Mouse (Mus musculus): ENCODE data around the gene Tfdp2. TPM values are rescaled to one million over a fixed set of nuclear protein-coding genes. Genes with fewer than 3 reads are reported as not detected.

The Tfdp2 gene
- polyA plus RNA-seq, 1 experiment from 2014 or later: 20.3 TPM

GRCm38 (mm10) chr9:96266793-96267558 is 70.9 kb downstream of the Tfdp2 start:
- no peak overlapping the region for H3K4me3 ChIP-seq (ENCODE audit: low read depth, low read length)
- no peaks in the 10 kb centered on the region for H3K36me3 ChIP-seq (ENCODE audit: control insufficient read depth, insufficient read depth, low read length)
- ATAC-seq (ENCODE audit: low read depth): no peak

GRCm38 (mm10) chr9:96267559-96267948 is 71.5 kb downstream of the Tfdp2 start:
- Histone ChIP-seq H3K4me2 (ENCODE audit: low read depth, low read length) (no peak overlapping the region), H3K27ac (ENCODE audit: low read depth, low read length) (no peak overlapping the region), H3K9ac (replicated peaks; ENCODE audit: low read depth, low read length) (no peak overlapping the region), H3K9me3 (ENCODE audit: control insufficient read depth, low read length) (no peaks in the 10 kb centered on the region), H3K4me1 (ENCODE audit: control insufficient read depth, insufficient read depth, low read length) (no peaks in the 10 kb centered on the region), H3K4me3 (ENCODE audit: low read depth, low read length) (no peak overlapping the region), H3K27me3 (ENCODE audit: control insufficient read depth, insufficient read depth, low read length) (no peaks in the 10 kb centered on the region), H3K36me3 (ENCODE audit: control insufficient read depth, insufficient read depth, low read length) (no peaks in the 10 kb centered on the region)
- 81% methylated on average over 1 of the region's 1 CpGs for WGBS
- ATAC-seq (ENCODE audit: low read depth): no peak

More at GRCm38 (mm10) chr9:96266793-96267558, 70.9 kb downstream of the Tfdp2 start:
- Histone ChIP-seq H3K4me2 (ENCODE audit: low read depth, low read length) (no peak overlapping the region), H3K4me1 (ENCODE audit: control insufficient read depth, insufficient read depth, low read length) (no peaks in the 10 kb centered on the region), H3K27me3 (ENCODE audit: control insufficient read depth, insufficient read depth, low read length) (no peaks in the 10 kb centered on the region), H3K9me3 (ENCODE audit: control insufficient read depth, low read length) (no peaks in the 10 kb centered on the region), H3K9ac (replicated peaks; ENCODE audit: low read depth, low read length) (no peak overlapping the region), H3K27ac (ENCODE audit: low read depth, low read length) (no peak overlapping the region)
- 91% methylated on average over 6 of the region's 6 CpGs for whole genome bisulfite sequencing

GRCm38 (mm10) chr9:96269726-96270125 is 73.7 kb downstream of the Tfdp2 start:
- no peaks in the 10 kb centered on the region for H3K4me1 ChIP-seq (ENCODE audit: control insufficient read depth, insufficient read depth, low read length)
- H3K4me2 ChIP-seq (ENCODE audit: low read depth, low read length): no peak overlapping the region
- H3K36me3 ChIP-seq (ENCODE audit: control insufficient read depth, insufficient read depth, low read length): no peaks in the 10 kb centered on the region
- no peaks in the 10 kb centered on the region for H3K27me3 ChIP-seq (ENCODE audit: control insufficient read depth, insufficient read depth, low read length)
- 95% methylated on average over 2 of the region's 2 CpGs for WGBS
- no peak overlapping the region for H3K9ac ChIP-seq (replicated peaks; ENCODE audit: low read depth, low read length)
- no peak overlapping the region for H3K27ac ChIP-seq (ENCODE audit: low read depth, low read length)
- H3K4me3 ChIP-seq (ENCODE audit: low read depth, low read length): no peak overlapping the region
- ATAC-seq (ENCODE audit: low read depth): no peak
- no peaks in the 10 kb centered on the region for H3K9me3 ChIP-seq (ENCODE audit: control insufficient read depth, low read length)

GRCm38 (mm10) chr9:96275543-96275942 is 79.5 kb downstream of the Tfdp2 start:
- Histone ChIP-seq H3K27ac (ENCODE audit: low read depth, low read length) (no peak overlapping the region), H3K9ac (replicated peaks; ENCODE audit: low read depth, low read length) (no peak overlapping the region), H3K9me3 (ENCODE audit: control insufficient read depth, low read length) (no peaks in the 10 kb centered on the region), H3K36me3 (ENCODE audit: control insufficient read depth, insufficient read depth, low read length) (no peaks in the 10 kb centered on the region), H3K4me1 (ENCODE audit: control insufficient read depth, insufficient read depth, low read length) (no peaks in the 10 kb centered on the region), H3K4me2 (ENCODE audit: low read depth, low read length) (no peak overlapping the region), H3K4me3 (ENCODE audit: low read depth, low read length) (no peak overlapping the region), H3K27me3 (ENCODE audit: control insufficient read depth, insufficient read depth, low read length) (no peaks in the 10 kb centered on the region)
- ATAC-seq (ENCODE audit: low read depth): no peak

- Histone ChIP-seq H3K4me2 (ENCODE audit: low read depth, low read length) (no peak overlapping the region), H3K4me1 (ENCODE audit: control insufficient read depth, insufficient read depth, low read length) (no peaks in the 10 kb centered on the region), H3K9me3 (ENCODE audit: control insufficient read depth, low read length) (no peaks in the 10 kb centered on the region), H3K4me3 (ENCODE audit: low read depth, low read length) (no peak overlapping the region), H3K36me3 (ENCODE audit: control insufficient read depth, insufficient read depth, low read length) (no peaks in the 10 kb centered on the region), H3K9ac (replicated peaks; ENCODE audit: low read depth, low read length) (no peak overlapping the region), H3K27ac (ENCODE audit: low read depth, low read length) (no peak overlapping the region), H3K27me3 (ENCODE audit: control insufficient read depth, insufficient read depth, low read length) (no peaks in the 10 kb centered on the region)
- ATAC-seq (ENCODE audit: low read depth): no peak
- WGBS: 73% methylated on average over 3 of the region's 3 CpGs
Observed at GRCm38 (mm10) chr9:96281497-96281896, 85.4 kb downstream of the Tfdp2 start.

GRCm38 (mm10) chr9:96282082-96282481 is 86.0 kb downstream of the Tfdp2 start:
- no peak overlapping the region for H3K4me2 ChIP-seq (ENCODE audit: low read depth, low read length)
- H3K27ac ChIP-seq (ENCODE audit: low read depth, low read length): no peak overlapping the region
- no peaks in the 10 kb centered on the region for H3K27me3 ChIP-seq (ENCODE audit: control insufficient read depth, insufficient read depth, low read length)
- H3K9ac ChIP-seq (replicated peaks; ENCODE audit: low read depth, low read length): no peak overlapping the region
- no peak overlapping the region for H3K4me3 ChIP-seq (ENCODE audit: low read depth, low read length)
- 90% methylated on average over 3 of the region's 3 CpGs for WGBS
- no peaks in the 10 kb centered on the region for H3K9me3 ChIP-seq (ENCODE audit: control insufficient read depth, low read length)
- no peaks in the 10 kb centered on the region for H3K36me3 ChIP-seq (ENCODE audit: control insufficient read depth, insufficient read depth, low read length)
- ATAC-seq (ENCODE audit: low read depth): no peak
- no peaks in the 10 kb centered on the region for H3K4me1 ChIP-seq (ENCODE audit: control insufficient read depth, insufficient read depth, low read length)

GRCm38 (mm10) chr9:96284916-96285315 is 88.8 kb downstream of the Tfdp2 start:
- H3K9me3 ChIP-seq (ENCODE audit: control insufficient read depth, low read length): no peaks in the 10 kb centered on the region
- no peak for ATAC-seq (ENCODE audit: low read depth)
- no peak overlapping the region for H3K4me2 ChIP-seq (ENCODE audit: low read depth, low read length)

GRCm38 (mm10) chr9:96292144-96292543 is 96.1 kb downstream of the Tfdp2 start:
- Histone ChIP-seq H3K36me3 (ENCODE audit: control insufficient read depth, insufficient read depth, low read length) (peaks cover 7% of the 10 kb centered on the region; the same call in 1 of the 2 replicates), H3K27me3 (ENCODE audit: control insufficient read depth, insufficient read depth, low read length) (no peaks in the 10 kb centered on the region), H3K9me3 (ENCODE audit: control insufficient read depth, low read length) (no peaks in the 10 kb centered on the region), H3K4me3 (ENCODE audit: low read depth, low read length) (no peak overlapping the region), H3K4me1 (ENCODE audit: control insufficient read depth, insufficient read depth, low read length) (no peaks in the 10 kb centered on the region), H3K9ac (replicated peaks; ENCODE audit: low read depth, low read length) (no peak overlapping the region), H3K4me2 (ENCODE audit: low read depth, low read length) (no peak overlapping the region), H3K27ac (ENCODE audit: low read depth, low read length) (no peak overlapping the region)
- WGBS: over 99% methylated on average over 7 of the region's 7 CpGs
- no peak for ATAC-seq (ENCODE audit: low read depth)

More at GRCm38 (mm10) chr9:96284916-96285315, 88.8 kb downstream of the Tfdp2 start:
- Histone ChIP-seq H3K9ac (replicated peaks; ENCODE audit: low read depth, low read length) (no peak overlapping the region), H3K27ac (ENCODE audit: low read depth, low read length) (no peak overlapping the region), H3K4me3 (ENCODE audit: low read depth, low read length) (no peak overlapping the region), H3K27me3 (ENCODE audit: control insufficient read depth, insufficient read depth, low read length) (no peaks in the 10 kb centered on the region), H3K36me3 (ENCODE audit: control insufficient read depth, insufficient read depth, low read length) (no peaks in the 10 kb centered on the region), H3K4me1 (ENCODE audit: control insufficient read depth, insufficient read depth, low read length) (no peaks in the 10 kb centered on the region)
- 35% methylated on average over 1 of the region's 1 CpGs for WGBS

- WGBS: 94% methylated on average over 3 of the region's 3 CpGs
- no peak for ATAC-seq (ENCODE audit: low read depth)
- no peaks in the 10 kb centered on the region for H3K27me3 ChIP-seq (ENCODE audit: control insufficient read depth, insufficient read depth, low read length)
- no peaks in the 10 kb centered on the region for H3K4me1 ChIP-seq (ENCODE audit: control insufficient read depth, insufficient read depth, low read length)
- H3K9me3 ChIP-seq (ENCODE audit: control insufficient read depth, low read length): no peaks in the 10 kb centered on the region
- H3K4me3 ChIP-seq (ENCODE audit: low read depth, low read length): no peak overlapping the region
- no peak overlapping the region for H3K4me2 ChIP-seq (ENCODE audit: low read depth, low read length)
- peaks cover 10% of the 10 kb centered on the region; the same call in 1 of the 2 replicates for H3K36me3 ChIP-seq (ENCODE audit: control insufficient read depth, insufficient read depth, low read length)
- no peak overlapping the region for H3K27ac ChIP-seq (ENCODE audit: low read depth, low read length)
- no peak overlapping the region for H3K9ac ChIP-seq (replicated peaks; ENCODE audit: low read depth, low read length)
Observed at GRCm38 (mm10) chr9:96299324-96300008, 103.4 kb downstream of the Tfdp2 start.

All from neural tube, embryonic 14.5 days (tissue).